Mouse (Mus musculus): ENCODE data around the gene Paxx. TPM values are rescaled to one million over a fixed set of nuclear protein-coding genes. Genes with fewer than 3 reads are reported as not detected.
A peak's percentile ranks its signal among the peaks of the same experiment; 100 is the strongest.

Paxx gene
- polyA plus RNA-seq, 2 experiments: 44.9 to 65.6 TPM

DNA sequence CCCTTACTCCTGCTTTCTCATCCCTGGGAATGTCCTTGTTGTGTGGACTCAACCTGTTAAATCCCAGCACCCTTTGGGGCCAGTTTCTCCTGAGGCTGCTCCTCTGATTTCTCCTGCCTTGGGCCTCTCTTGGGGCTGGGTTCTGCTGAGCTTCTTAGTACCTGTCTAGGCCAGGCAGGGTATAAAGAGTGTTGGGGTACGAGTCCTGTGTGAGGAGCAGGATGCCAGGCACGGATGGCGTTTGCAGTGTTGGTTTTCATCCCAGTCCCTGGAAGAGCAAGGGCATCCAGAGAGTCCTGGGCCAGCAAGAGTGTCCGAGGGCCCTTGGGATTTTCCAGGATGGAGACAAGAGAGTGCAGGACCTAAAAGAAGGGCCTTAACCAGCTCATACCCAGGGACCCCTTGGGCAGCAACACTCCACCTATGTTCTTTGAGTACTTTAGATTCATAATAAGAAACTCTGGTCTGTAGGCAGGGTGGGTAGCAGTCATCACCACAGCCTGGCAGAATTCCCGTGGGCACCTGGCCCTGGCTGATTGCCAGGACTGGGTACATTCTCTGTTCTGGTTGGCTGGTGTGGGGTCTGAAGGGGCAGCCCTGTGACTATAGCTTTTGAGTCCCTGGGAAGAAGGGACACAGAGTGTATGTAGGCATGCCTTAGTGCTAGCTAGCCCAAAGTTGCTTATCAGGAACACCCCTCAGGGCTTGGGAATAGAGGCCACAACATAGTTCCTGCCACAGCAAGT is 31.3 kb downstream of the Paxx start:
- H3K9me3 ChIP-seq (ENCODE audit: control insufficient read depth, low read length): no peaks in the 10 kb centered on the region
- no peaks in the 10 kb centered on the region for H3K36me3 ChIP-seq (ENCODE audit: control insufficient read depth, insufficient read depth, low read length)
- peaks cover 3% of the 10 kb centered on the region; the same call in 1 of the 2 replicates for H3K4me1 ChIP-seq (ENCODE audit: control insufficient read depth, insufficient read depth, low read length)
- H3K4me2 ChIP-seq (replicated peaks; ENCODE audit: low read depth, low read length, severe bottlenecking): peak overlapping the region; percentile 89
- H3K27ac ChIP-seq (replicated peaks; ENCODE audit: low read depth, low read length): no peak overlapping the region
- WGBS: 75% methylated on average over 5 of the region's 5 CpGs
- peak overlapping the region; percentile 69; the same call in 1 of the 2 replicates for H3K4me3 ChIP-seq (replicated peaks; ENCODE audit: low read length)
- ATAC-seq (ENCODE audit: low FRiP score, low read depth) (no peak), DNase-seq (ENCODE audit: low spot score) (no peak)
- no peak overlapping the region for H3K9ac ChIP-seq (ENCODE audit: low read depth, low read length, severe bottlenecking)
- no peaks in the 10 kb centered on the region; the same call in 1 of the 2 replicates for H3K27me3 ChIP-seq (ENCODE audit: control insufficient read depth, insufficient read depth, low read length)
- TF ChIP-seq POLR2A (IDR thresholded peaks at IDR 0.05; ENCODE audit: borderline replicate concordance, extremely low read depth, insufficient read depth, insufficient read length): no peak

GRCm38 (mm10) chr2:25428442-25429236 is 32.3 kb downstream of the Paxx start, which contains the start of gene Abca2:
Gene Abca2, plus strand, starts transcription at chr2:25428703.
- H3K9me3 ChIP-seq (ENCODE audit: control insufficient read depth, low read length): no peaks in the 10 kb centered on the region
- WGBS: 0% methylated on average over 15 of the region's 89 CpGs
- no peaks in the 10 kb centered on the region for H3K36me3 ChIP-seq (ENCODE audit: control insufficient read depth, insufficient read depth, low read length)
- DNase-seq (ENCODE audit: low spot score) (peak; percentile 90), ATAC-seq (ENCODE audit: low FRiP score, low read depth) (peak; percentile 91)
- H3K4me3 ChIP-seq (replicated peaks; ENCODE audit: low read length): peak within 1 kb of the TSS; percentile 69
- H3K27me3 ChIP-seq (ENCODE audit: control insufficient read depth, insufficient read depth, low read length): no peaks in the 10 kb centered on the region; the same call in 1 of the 2 replicates
- no peak within 1 kb of the TSS for H3K27ac ChIP-seq (replicated peaks; ENCODE audit: low read depth, low read length)
- no peak for TF ChIP-seq POLR2A (IDR thresholded peaks at IDR 0.05; ENCODE audit: borderline replicate concordance, extremely low read depth, insufficient read depth, insufficient read length)
- peak within 1 kb of the TSS; percentile 75 for H3K9ac ChIP-seq (ENCODE audit: low read depth, low read length, severe bottlenecking)
- H3K4me2 ChIP-seq (replicated peaks; ENCODE audit: low read depth, low read length, severe bottlenecking): peak within 1 kb of the TSS; percentile 89
- H3K4me1 ChIP-seq (ENCODE audit: control insufficient read depth, insufficient read depth, low read length): peaks cover 3% of the 10 kb centered on the region; the same call in 1 of the 2 replicates

- DNase-seq (ENCODE audit: low spot score) (no peak), ATAC-seq (ENCODE audit: low FRiP score, low read depth) (no peak)
- Histone ChIP-seq H3K4me3 (replicated peaks; ENCODE audit: low read length) (no peak overlapping the region), H3K4me2 (replicated peaks; ENCODE audit: low read depth, low read length, severe bottlenecking) (no peak overlapping the region), H3K27ac (replicated peaks; ENCODE audit: low read depth, low read length) (no peak overlapping the region), H3K27me3 (ENCODE audit: control insufficient read depth, insufficient read depth, low read length) (no peaks in the 10 kb centered on the region; the same call in 1 of the 2 replicates), H3K4me1 (ENCODE audit: control insufficient read depth, insufficient read depth, low read length) (peaks cover 3% of the 10 kb centered on the region; the same call in 1 of the 2 replicates), H3K36me3 (ENCODE audit: control insufficient read depth, insufficient read depth, low read length) (no peaks in the 10 kb centered on the region), H3K9me3 (ENCODE audit: control insufficient read depth, low read length) (no peaks in the 10 kb centered on the region), H3K9ac (ENCODE audit: low read depth, low read length, severe bottlenecking) (no peak overlapping the region)
- 91% methylated on average over 5 of the region's 5 CpGs for WGBS
- no peak for TF ChIP-seq POLR2A (IDR thresholded peaks at IDR 0.05; ENCODE audit: borderline replicate concordance, extremely low read depth, insufficient read depth, insufficient read length)
These were observed 33.6 kb downstream of the Paxx start for GRCm38 (mm10) chr2:25427256-25427655.

- no peak overlapping the region for H3K4me2 ChIP-seq (replicated peaks; ENCODE audit: low read depth, low read length, severe bottlenecking)
- H3K27ac ChIP-seq (replicated peaks; ENCODE audit: low read depth, low read length): no peak overlapping the region
- no peak for TF ChIP-seq POLR2A (IDR thresholded peaks at IDR 0.05; ENCODE audit: borderline replicate concordance, extremely low read depth, insufficient read depth, insufficient read length)
- 26% methylated on average over 5 of the region's 5 CpGs for WGBS
- peaks cover 3% of the 10 kb centered on the region; the same call in 1 of the 2 replicates for H3K4me1 ChIP-seq (ENCODE audit: control insufficient read depth, insufficient read depth, low read length)
- DNase-seq (ENCODE audit: low spot score) (peak; percentile 85), ATAC-seq (ENCODE audit: low FRiP score, low read depth) (no peak)
- H3K36me3 ChIP-seq (ENCODE audit: control insufficient read depth, insufficient read depth, low read length): no peaks in the 10 kb centered on the region
- H3K9ac ChIP-seq (ENCODE audit: low read depth, low read length, severe bottlenecking): no peak overlapping the region
- H3K9me3 ChIP-seq (ENCODE audit: control insufficient read depth, low read length): no peaks in the 10 kb centered on the region
- no peak overlapping the region for H3K4me3 ChIP-seq (replicated peaks; ENCODE audit: low read length)
- no peaks in the 10 kb centered on the region; the same call in 1 of the 2 replicates for H3K27me3 ChIP-seq (ENCODE audit: control insufficient read depth, insufficient read depth, low read length)
These were observed 34.1 kb downstream of the Paxx start for GRCm38 (mm10) chr2:25426721-25427191.

GRCm38 (mm10) chr2:25425481-25425880 is 35.4 kb downstream of the Paxx start:
- DNase-seq (ENCODE audit: low spot score): no peak
- H3K4me1 ChIP-seq (ENCODE audit: control insufficient read depth, insufficient read depth, low read length): peaks cover 3% of the 10 kb centered on the region; the same call in 1 of the 2 replicates
- H3K36me3 ChIP-seq (ENCODE audit: control insufficient read depth, insufficient read depth, low read length): no peaks in the 10 kb centered on the region
- H3K9ac ChIP-seq (ENCODE audit: low read depth, low read length, severe bottlenecking): no peak overlapping the region
- no peak overlapping the region for H3K4me3 ChIP-seq (replicated peaks; ENCODE audit: low read length)
- H3K9me3 ChIP-seq (ENCODE audit: control insufficient read depth, low read length): no peaks in the 10 kb centered on the region
- no peak overlapping the region for H3K27ac ChIP-seq (replicated peaks; ENCODE audit: low read depth, low read length)
- no peak overlapping the region for H3K4me2 ChIP-seq (replicated peaks; ENCODE audit: low read depth, low read length, severe bottlenecking)
- no peak for TF ChIP-seq POLR2A (IDR thresholded peaks at IDR 0.05; ENCODE audit: borderline replicate concordance, extremely low read depth, insufficient read depth, insufficient read length)
- 52% methylated on average over 27 of the region's 27 CpGs for WGBS
- no peak for ATAC-seq (ENCODE audit: low FRiP score, low read depth)
- no peaks in the 10 kb centered on the region; the same call in 1 of the 2 replicates for H3K27me3 ChIP-seq (ENCODE audit: control insufficient read depth, insufficient read depth, low read length)
